Mouse (Mus musculus): Measurements from ENCODE around the gene Micu2.

Gene Micu2

GRCm38 (mm10) chr14:57998526-57999401 is at the start of gene Micu2:
TSS of gene Micu2 (minus strand) at chr14:57999262.
- CTCF ChIA-PET, result interaction anchor here (0.6 kb wide), 1 partner anchor 1604 kb away, joined by 3 read pairs; no protein-coding TSS in a partner anchor

- CTCF ChIA-PET, result no interaction called here
Measured at GRCm38 (mm10) chr14:58046639-58047284, 47.7 kb upstream of the Micu2 start.

- CTCF ChIA-PET, result no interaction called here
Measured at GRCm38 (mm10) chr14:58036174-58036573, 37.1 kb upstream of the Micu2 start.

- CTCF ChIA-PET, result no interaction called here
Measured at GRCm38 (mm10) chr14:58034567-58034966, 35.5 kb upstream of the Micu2 start.

GRCm38 (mm10) chr14:58018869-58019268 is 19.8 kb upstream of the Micu2 start:
- CTCF ChIA-PET, result no interaction called here

- CTCF ChIA-PET, result no interaction called here
Measured at GRCm38 (mm10) chr14:58003852-58004251, 4.8 kb upstream of the Micu2 start.

- CTCF ChIA-PET, result interaction anchor here (0.5 kb wide), 1 partner anchor 43 kb away, joined by 5 read pairs; no protein-coding TSS in a partner anchor
Measured at GRCm38 (mm10) chr14:58002161-58002560, 3.1 kb upstream of the Micu2 start.

GRCm38 (mm10) chr14:57999402-57999734 is 306 bp upstream of the Micu2 start:
- CTCF ChIA-PET, result interaction anchor here (0.6 kb wide), 1 partner anchor 1603 kb away, joined by 3 read pairs; no protein-coding TSS in a partner anchor

GRCm38 (mm10) chr14:57997431-57997830 is 1.6 kb downstream of the Micu2 start:
- CTCF ChIA-PET, result no interaction called here

GRCm38 (mm10) chr14:57996210-57996609 is 2.9 kb downstream of the Micu2 start:
- CTCF ChIA-PET, result interaction anchor here (0.5 kb wide), 1 partner anchor 303 kb away, joined by 3 read pairs; no protein-coding TSS in a partner anchor

- CTCF ChIA-PET, result no interaction called here
Measured at GRCm38 (mm10) chr14:57991761-57992160, 7.3 kb downstream of the Micu2 start.

GRCm38 (mm10) chr14:57989162-57989561 is 9.9 kb downstream of the Micu2 start:
- CTCF ChIA-PET, result no interaction called here

- CTCF ChIA-PET, result no interaction called here
Measured at GRCm38 (mm10) chr14:57985780-57986179, 13.3 kb downstream of the Micu2 start.

- CTCF ChIA-PET, result no interaction called here
Measured at GRCm38 (mm10) chr14:57982450-57982849, 16.6 kb downstream of the Micu2 start.

- CTCF ChIA-PET, result no interaction called here
Measured at GRCm38 (mm10) chr14:57981720-57982418, 17.2 kb downstream of the Micu2 start.

GRCm38 (mm10) chr14:57980776-57981175 is 18.3 kb downstream of the Micu2 start:
- CTCF ChIA-PET, result no interaction called here

- CTCF ChIA-PET, result no interaction called here
Measured at GRCm38 (mm10) chr14:57980179-57980578, 18.9 kb downstream of the Micu2 start.

- CTCF ChIA-PET, result interaction anchor here (0.6 kb wide), 1 partner anchor 158 kb away, joined by 3 read pairs; no protein-coding TSS in a partner anchor
Measured at GRCm38 (mm10) chr14:57978144-57978543, 20.9 kb downstream of the Micu2 start.

- CTCF ChIA-PET, result no interaction called here
Measured at GRCm38 (mm10) chr14:57975656-57976055, 23.4 kb downstream of the Micu2 start.

- CTCF ChIA-PET, result no interaction called here
Measured at GRCm38 (mm10) chr14:57971986-57972525, 27.0 kb downstream of the Micu2 start.

GRCm38 (mm10) chr14:57968873-57969272 is 30.2 kb downstream of the Micu2 start:
- CTCF ChIA-PET, result interaction anchor here (0.5 kb wide), 1 partner anchor 10 kb away, joined by 5 read pairs; no protein-coding TSS in a partner anchor

Data from spleen, embryonic (tissue).